Mouse (Mus musculus): Measurements from ENCODE around the gene Bach2.

GRCm38 (mm10) chr4:32491176-32491575, 252.6 kb downstream of the Bach2 start:
- no peak for TF ChIP-seq CTCF (IDR thresholded peaks at IDR 0.05; ENCODE audit: low read depth)
- no peak for TF ChIP-seq EP300 (IDR thresholded peaks at IDR 0.05; ENCODE audit: low read depth)

All from heart, postnatal 0 days (tissue).